Mouse (Mus musculus) midbrain, embryonic 12.5 days (tissue): ENCODE data around the gene Zmynd10. TPM values are rescaled to one million over a fixed set of nuclear protein-coding genes. Genes with fewer than 3 reads are reported as not detected.

ENCODE experiments used
- ATAC-seq: fragments of 200-750 bp; cut with Nextera tagmentation; 2 replicates; pipeline ENCODE4 v1.8.0; 2017; ENCODE audit warnings: low read depth, moderate TSS enrichment, moderate library complexity; ENCODE audit not compliant: low FRiP score
- H3K27ac ChIP-seq: fragments of 300-500 bp; sonication (generic); replicated peaks from 2 replicates; pipeline ENCODE4 v1.5.1; 2016; ENCODE audit warnings: mild to moderate bottlenecking
- H3K27me3 ChIP-seq: fragments of 300-500 bp; sonication (generic); 2 replicates; pipeline ENCODE4 v1.6.1; 2016; ENCODE audit warnings: mild to moderate bottlenecking
- H3K36me3 ChIP-seq: fragments of 300-500 bp; sonication (generic); 2 replicates; pipeline ENCODE4 v1.6.1; 2016
- H3K4me1 ChIP-seq: fragments of 300-500 bp; sonication (generic); 2 replicates; pipeline ENCODE4 v1.6.1; 2016
- H3K4me2 ChIP-seq: fragments of 300-500 bp; sonication (generic); replicated peaks from 2 replicates; pipeline ENCODE4 v1.6.1; 2016; ENCODE audit warnings: mild to moderate bottlenecking, moderate library complexity
- H3K4me3 ChIP-seq: fragments of 300-500 bp; sonication (generic); 2 replicates; pipeline ENCODE4 v1.5.1; 2016; ENCODE audit warnings: mild to moderate bottlenecking
- H3K9ac ChIP-seq: fragments of 300-500 bp; sonication (generic); replicated peaks from 2 replicates; pipeline ENCODE4 v1.6.1; 2016; ENCODE audit warnings: mild to moderate bottlenecking, moderate library complexity
- H3K9me3 ChIP-seq: fragments of 300-500 bp; sonication (generic); 2 replicates; pipeline ENCODE4 v1.6.1; 2016; ENCODE audit warnings: mild to moderate bottlenecking
- WGBS: fragments of 180-500 bp; shearing (Covaris S2); methylation state at CpG from one replicate; pipeline ENCODE4 v1.1.7; 2016; 5-methylcytosine and 5-hydroxymethylcytosine counted together
- polyA plus RNA-seq: library from polyadenylated mRNA; unstranded; fragments of >200 nt; fragmentation: Nextera tagmentation; extraction: Ambion mirVana; gene quantifications from 2 replicates; pipeline ENCODE4 v1.2.1, GENCODE M21; 2016

The Zmynd10 gene
- polyA plus RNA-seq, 1 experiment from 2014 or later, result 1.1 TPM

- Histone ChIP-seq H3K9ac (peak within 1 kb of the TSS; percentile 69), H3K27ac (no peak within 1 kb of the TSS), H3K4me3 (peak within 1 kb of the TSS; percentile 79), H3K4me1 (peaks cover 18% of the 10 kb centered on the region), H3K27me3 (no peaks in the 10 kb centered on the region), H3K4me2 (peak within 1 kb of the TSS; percentile 82), H3K9me3 (no peaks in the 10 kb centered on the region), H3K36me3 (peaks cover 39% of the 10 kb centered on the region)
- ATAC-seq, result peak; percentile 97
- WGBS, result 14% methylated on average over 46 of the region's 46 CpGs
Measured at GRCm38 (mm10) chr9:107586974-107587832, 40.1 kb downstream of the Zmynd10 start, which contains the start of gene Ifrd2. Ifrd2 (plus strand) TSS chr9:107587642.

- ATAC-seq, result no peak
- Histone ChIP-seq H3K4me1 (peaks cover 18% of the 10 kb centered on the region), H3K36me3 (peaks cover 38% of the 10 kb centered on the region), H3K9me3 (no peaks in the 10 kb centered on the region), H3K27me3 (no peaks in the 10 kb centered on the region), H3K4me3 (peak overlapping the region; percentile 79), H3K27ac (no peak overlapping the region), H3K4me2 (peak overlapping the region; percentile 82), H3K9ac (peak overlapping the region; percentile 69)
- WGBS, result 7% methylated on average over 33 of the region's 33 CpGs
Measured at GRCm38 (mm10) chr9:107587833-107588639, 40.9 kb downstream of the Zmynd10 start.

- WGBS, result 93% methylated on average over 25 of the region's 25 CpGs
- H3K27ac ChIP-seq, result no peak overlapping the region
- H3K36me3 ChIP-seq, result peaks cover 45% of the 10 kb centered on the region
- no peaks in the 10 kb centered on the region for H3K9me3 ChIP-seq
- H3K27me3 ChIP-seq, result no peaks in the 10 kb centered on the region
- H3K4me2 ChIP-seq, result no peak overlapping the region
- H3K4me1 ChIP-seq, result peaks cover 18% of the 10 kb centered on the region
- H3K9ac ChIP-seq, result no peak overlapping the region
- H3K4me3 ChIP-seq, result no peak overlapping the region
- no peak for ATAC-seq
Measured at GRCm38 (mm10) chr9:107590058-107590772, 43.1 kb downstream of the Zmynd10 start.

- Histone ChIP-seq H3K27me3 (no peaks in the 10 kb centered on the region), H3K4me1 (peaks cover 18% of the 10 kb centered on the region), H3K4me3 (0 out of 2 replicates have a peak overlapping the region, but pooled peaks have one; percentile 1), H3K9me3 (no peaks in the 10 kb centered on the region), H3K27ac (no peak overlapping the region), H3K9ac (no peak overlapping the region), H3K36me3 (peaks cover 45% of the 10 kb centered on the region), H3K4me2 (no peak overlapping the region)
- ATAC-seq, result no peak
- WGBS, result 94% methylated on average over 6 of the region's 6 CpGs
Measured at GRCm38 (mm10) chr9:107590773-107591060, 43.6 kb downstream of the Zmynd10 start.

GRCm38 (mm10) chr9:107593101-107593976, 46.2 kb downstream of the Zmynd10 start:
- Histone ChIP-seq H3K9me3 (no peaks in the 10 kb centered on the region), H3K27me3 (no peaks in the 10 kb centered on the region), H3K4me2 (no peak overlapping the region), H3K4me1 (peaks cover 8% of the 10 kb centered on the region), H3K27ac (no peak overlapping the region), H3K4me3 (no peak overlapping the region), H3K9ac (no peak overlapping the region), H3K36me3 (peaks cover 45% of the 10 kb centered on the region)
- ATAC-seq, result no peak
- WGBS, result 84% methylated on average over 11 of the region's 11 CpGs

- Histone ChIP-seq H3K4me3 (no peak overlapping the region), H3K9ac (no peak overlapping the region), H3K9me3 (no peaks in the 10 kb centered on the region), H3K27ac (no peak overlapping the region), H3K36me3 (peaks cover 45% of the 10 kb centered on the region), H3K4me2 (no peak overlapping the region), H3K27me3 (no peaks in the 10 kb centered on the region), H3K4me1 (no peaks in the 10 kb centered on the region)
- no peak for ATAC-seq
- 76% methylated on average over 8 of the region's 8 CpGs for WGBS
Measured at GRCm38 (mm10) chr9:107594281-107595062, 47.4 kb downstream of the Zmynd10 start.

GRCm38 (mm10) chr9:107596619-107597569, 49.8 kb downstream of the Zmynd10 start:
- Histone ChIP-seq H3K4me2 (no peak overlapping the region), H3K9ac (no peak overlapping the region), H3K9me3 (no peaks in the 10 kb centered on the region), H3K36me3 (peaks cover 26% of the 10 kb centered on the region), H3K4me3 (no peak overlapping the region), H3K27ac (no peak overlapping the region), H3K4me1 (no peaks in the 10 kb centered on the region), H3K27me3 (no peaks in the 10 kb centered on the region)
- 92% methylated on average over 11 of the region's 11 CpGs for WGBS
- no peak for ATAC-seq

- no peak overlapping the region for H3K27ac ChIP-seq
- H3K27me3 ChIP-seq, result 0 out of 2 replicates have a peak, but pooled peaks cover 6% of the 10 kb centered on the region
- H3K4me2 ChIP-seq, result no peak overlapping the region
- no peaks in the 10 kb centered on the region for H3K9me3 ChIP-seq
- no peak overlapping the region for H3K4me3 ChIP-seq
- ATAC-seq, result no peak
- no peak overlapping the region for H3K9ac ChIP-seq
- peaks cover 12% of the 10 kb centered on the region for H3K36me3 ChIP-seq
- H3K4me1 ChIP-seq, result peaks cover 5% of the 10 kb centered on the region; the same call in 1 of the 2 replicates
- 89% methylated on average over 5 of the region's 5 CpGs for WGBS
Measured at GRCm38 (mm10) chr9:107598385-107598784, 51.3 kb downstream of the Zmynd10 start.

GRCm38 (mm10) chr9:107599433-107599832, 52.3 kb downstream of the Zmynd10 start:
- no peak overlapping the region for H3K4me2 ChIP-seq
- H3K27me3 ChIP-seq, result 0 out of 2 replicates have a peak, but pooled peaks cover 6% of the 10 kb centered on the region
- ATAC-seq, result no peak
- peaks cover 14% of the 10 kb centered on the region for H3K4me1 ChIP-seq
- H3K36me3 ChIP-seq, result peaks cover 1% of the 10 kb centered on the region; the same call in 1 of the 2 replicates
- WGBS, result 91% methylated on average over 9 of the region's 9 CpGs
- H3K9ac ChIP-seq, result no peak overlapping the region
- H3K4me3 ChIP-seq, result no peak overlapping the region
- no peak overlapping the region for H3K27ac ChIP-seq
- H3K9me3 ChIP-seq, result no peaks in the 10 kb centered on the region

GRCm38 (mm10) chr9:107599842-107600241, 52.7 kb downstream of the Zmynd10 start:
- WGBS, result 74% methylated on average over 14 of the region's 14 CpGs
- H3K4me3 ChIP-seq, result no peak overlapping the region
- no peaks in the 10 kb centered on the region for H3K36me3 ChIP-seq
- H3K27ac ChIP-seq, result no peak overlapping the region
- 0 out of 2 replicates have a peak, but pooled peaks cover 6% of the 10 kb centered on the region for H3K27me3 ChIP-seq
- ATAC-seq, result no peak
- peaks cover 18% of the 10 kb centered on the region for H3K4me1 ChIP-seq
- H3K9me3 ChIP-seq, result no peaks in the 10 kb centered on the region
- no peak overlapping the region for H3K4me2 ChIP-seq
- no peak overlapping the region for H3K9ac ChIP-seq
